Mouse (Mus musculus) fibroblast of lung, adult 2 months (primary cell): ENCODE results near the gene Vac14.

Experiments
- DNase-seq: peaks from one replicate; pipeline ENCODE4 v3.0.0-alpha.2; 2011; ENCODE audit warnings: low read depth

Vac14 gene

DNA sequence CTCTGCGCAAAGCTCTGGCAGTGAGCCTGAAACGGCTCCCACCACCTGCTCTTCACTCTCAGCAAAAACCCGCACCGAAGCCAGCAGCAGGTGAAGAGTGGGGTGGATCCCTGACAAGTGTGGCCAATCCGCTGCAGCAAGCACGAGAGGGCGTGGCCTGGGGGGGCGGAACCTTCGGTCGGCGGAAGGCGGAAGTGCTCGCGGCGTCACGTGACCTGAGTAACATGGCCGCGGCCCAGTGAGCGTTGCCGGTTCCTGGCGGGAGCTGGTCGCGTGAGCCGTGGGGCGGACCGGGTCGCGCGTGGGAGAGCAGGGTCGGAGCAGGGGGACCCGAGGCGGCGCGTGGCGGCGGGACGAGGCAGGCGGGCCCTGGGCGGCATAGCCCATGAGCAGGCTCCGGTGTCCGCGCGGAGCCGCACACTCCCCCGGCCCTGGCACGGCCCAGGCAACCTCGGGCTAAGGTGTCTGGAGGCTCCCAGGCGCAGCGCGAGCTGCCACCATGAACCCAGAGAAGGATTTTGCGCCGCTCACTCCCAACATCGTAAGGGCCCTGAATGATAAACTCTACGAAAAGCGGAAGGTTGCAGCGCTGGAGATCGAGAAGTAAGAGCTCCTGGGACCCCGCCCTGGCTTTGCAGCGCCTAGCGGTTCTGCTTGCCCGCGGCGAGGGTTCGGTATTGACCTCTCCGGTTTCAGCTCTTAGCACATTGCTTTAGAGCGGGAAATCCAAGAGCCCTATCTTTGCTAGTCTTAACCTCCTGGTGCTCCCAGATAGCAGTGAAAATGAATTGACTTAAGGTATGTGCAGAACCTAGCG is at the start of gene Vac14:
Vac14 (plus strand) TSS at position 195 of the 817 bp plus-strand sequence.
- DNase-seq = peak; percentile 72

DNA sequence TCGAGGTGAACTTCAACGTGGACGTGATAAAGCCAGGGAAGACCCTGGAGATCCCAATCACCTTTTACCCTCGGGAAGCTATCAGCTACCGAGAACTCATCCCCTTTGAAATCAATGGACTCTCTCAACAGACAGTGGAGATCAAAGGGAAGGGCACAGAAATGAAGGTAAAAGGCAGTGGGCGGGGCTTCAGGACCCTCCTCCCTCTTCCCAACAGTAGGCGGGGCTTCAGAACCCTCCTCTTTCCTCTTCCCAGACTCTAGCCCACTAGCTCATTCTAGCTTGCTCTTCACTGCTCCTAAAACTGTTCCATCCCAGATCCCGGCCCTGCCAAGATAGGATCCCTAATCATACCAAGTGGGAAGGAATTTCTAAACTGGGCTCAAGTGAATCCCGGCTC is 25.7 kb upstream of the Vac14 start:
- no peak for DNase-seq

DNA sequence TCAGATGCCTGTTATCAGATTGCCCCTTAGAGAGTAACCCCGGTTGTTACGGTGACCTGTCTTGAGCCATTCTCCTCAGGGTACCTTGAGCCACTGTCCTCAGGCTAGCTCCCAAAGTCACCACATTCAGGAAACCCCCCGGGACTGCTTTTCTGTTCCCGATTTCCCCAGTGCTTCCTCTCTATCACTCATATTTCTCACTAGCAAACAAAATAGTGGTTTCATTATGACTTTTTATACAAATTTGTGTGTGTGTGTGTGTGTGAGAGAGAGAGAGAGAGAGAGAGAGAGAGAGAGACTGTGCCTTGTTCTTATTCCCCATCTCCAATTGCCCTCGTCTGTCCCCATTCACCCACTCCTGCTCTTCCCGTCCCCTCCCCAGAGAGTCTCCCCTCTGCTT is 24.2 kb upstream of the Vac14 start:
- DNase-seq = no peak

GRCm38 (mm10) chr8:110604556-110604955 is 13.8 kb upstream of the Vac14 start:
- DNase-seq = no peak

DNA sequence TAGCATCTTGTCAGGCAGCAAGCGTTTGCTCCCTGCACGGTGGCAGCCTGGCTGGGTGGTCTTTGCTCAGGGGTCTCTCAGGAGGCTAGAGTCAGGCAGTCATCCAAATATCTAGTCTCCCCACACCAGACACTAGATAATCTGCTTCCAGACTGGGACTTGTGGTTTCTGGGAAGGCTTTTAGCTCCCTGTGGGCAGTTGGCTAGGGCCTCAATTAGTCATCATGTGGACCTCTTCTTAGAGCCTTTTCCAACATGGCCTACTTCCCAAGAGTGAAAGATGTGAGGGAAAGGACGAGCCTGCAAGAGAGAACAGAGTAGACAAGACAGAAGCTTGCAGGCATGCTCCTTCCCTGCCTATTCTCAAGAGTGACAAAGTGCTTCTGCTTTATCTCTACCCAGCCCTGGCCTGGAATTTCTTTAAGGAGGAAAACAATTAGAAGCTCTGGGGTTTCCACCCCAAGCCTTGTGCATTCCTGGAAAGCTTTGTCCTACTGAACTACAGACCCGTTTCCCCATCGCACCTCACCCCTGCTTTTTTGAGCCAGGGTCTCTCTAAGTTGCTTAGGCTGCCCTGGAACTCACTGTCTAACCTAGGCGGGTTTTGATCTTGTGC is 12.9 kb upstream of the Vac14 start:
- DNase-seq = no peak

DNA sequence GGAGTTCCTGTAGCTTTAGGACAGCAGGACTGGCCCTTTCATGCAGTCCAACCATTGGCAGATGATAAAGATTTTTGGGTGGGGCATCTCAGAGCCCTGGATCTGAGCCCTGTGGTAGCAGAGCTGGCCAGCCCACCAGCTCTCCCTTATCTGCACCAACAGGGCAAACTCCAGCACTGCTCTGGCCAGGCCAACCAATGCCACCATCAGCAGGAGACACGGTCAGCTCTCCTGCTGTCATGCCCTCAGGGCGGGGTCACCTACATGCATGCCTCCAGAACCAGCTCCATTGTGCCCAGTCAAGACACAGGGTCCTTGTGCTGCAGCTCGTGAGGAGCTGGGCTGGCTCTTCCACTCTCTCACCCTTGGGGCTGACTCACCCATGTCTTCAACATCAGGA is 2.7 kb upstream of the Vac14 start:
- DNase-seq = no peak

GRCm38 (mm10) chr8:110617801-110618358 is 505 bp upstream of the Vac14 start:
- no peak for DNase-seq

DNA sequence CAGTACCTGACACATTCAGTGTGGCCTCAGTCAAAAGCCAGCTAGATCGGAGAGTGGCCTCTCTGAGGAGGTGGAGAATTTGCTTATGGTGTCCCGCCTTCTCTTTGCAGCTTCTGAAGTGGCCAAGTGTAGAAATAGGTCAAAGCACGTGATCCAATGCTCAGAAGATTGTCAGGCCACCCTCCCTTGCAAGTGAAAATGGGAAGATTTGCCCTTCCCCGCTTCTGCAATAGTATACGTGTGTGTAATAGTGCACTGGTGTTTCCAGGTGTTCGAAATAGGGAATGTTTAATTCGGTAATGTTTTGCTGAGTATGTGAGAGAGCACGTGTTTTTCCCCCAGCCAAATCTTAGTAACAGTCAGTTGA is 806 bp downstream of the Vac14 start:
- no peak for DNase-seq

- no peak for DNase-seq
These were observed 1.5 kb downstream of the Vac14 start for GRCm38 (mm10) chr8:110619919-110620318.

DNA sequence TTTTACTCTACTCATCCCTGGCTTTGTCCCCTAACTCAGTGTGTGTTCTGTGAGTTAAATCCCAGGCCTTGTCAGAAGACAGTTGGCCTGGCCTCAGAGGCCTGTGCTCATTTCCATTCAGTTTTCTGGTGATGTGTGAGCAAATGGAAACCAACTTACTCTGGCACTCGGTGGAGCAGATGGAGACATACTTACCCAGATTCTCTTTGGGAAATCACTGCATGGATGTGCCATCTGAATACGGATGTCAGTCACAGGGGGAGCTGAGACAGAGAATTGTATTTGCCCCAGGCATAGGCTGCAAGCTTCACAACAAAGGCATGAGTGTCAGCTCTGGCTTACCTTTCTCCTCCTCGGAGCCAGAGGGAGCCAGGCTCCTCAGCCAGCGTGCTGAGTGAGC is 8.0 kb downstream of the Vac14 start:
- no peak for DNase-seq

DNA sequence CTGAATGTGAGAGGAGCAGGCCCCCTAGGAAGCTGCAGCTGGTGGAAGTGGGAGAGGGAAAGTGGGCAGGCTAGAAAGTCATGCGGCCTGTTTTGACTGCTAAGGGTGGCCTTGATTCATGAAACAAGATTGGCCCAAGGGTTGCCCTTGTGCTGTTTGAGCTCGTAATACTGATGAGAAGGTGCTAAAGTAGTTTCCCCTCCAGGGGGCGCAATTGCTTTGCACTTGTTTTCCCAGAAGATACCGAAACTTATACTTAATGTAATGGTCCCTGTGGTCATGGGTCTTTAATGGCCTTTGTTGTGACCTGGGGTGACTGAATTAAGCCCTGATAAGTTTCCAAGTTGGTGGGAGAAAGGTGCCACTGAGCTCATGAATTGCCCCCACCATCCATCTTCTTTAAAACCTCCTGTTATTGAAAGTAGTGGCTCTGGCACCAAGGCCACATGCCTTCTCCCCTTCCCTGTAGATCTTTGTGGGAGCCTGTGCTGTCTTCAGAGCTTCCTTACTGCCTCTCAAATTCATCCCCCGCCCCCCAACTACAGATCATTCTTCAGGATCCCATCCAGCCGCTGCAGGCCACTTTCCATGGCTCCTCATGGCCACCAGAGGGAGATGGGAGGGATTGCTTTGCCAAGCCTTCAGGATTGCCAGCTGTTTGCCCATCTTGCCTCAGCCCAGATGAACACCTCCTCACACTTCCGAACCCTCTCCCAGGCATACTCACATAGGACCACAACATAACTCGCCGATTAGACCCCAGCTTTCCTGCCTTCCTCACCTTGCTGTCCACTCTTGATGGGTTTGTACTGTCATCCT is 11.1 kb downstream of the Vac14 start:
- no peak for DNase-seq

DNA sequence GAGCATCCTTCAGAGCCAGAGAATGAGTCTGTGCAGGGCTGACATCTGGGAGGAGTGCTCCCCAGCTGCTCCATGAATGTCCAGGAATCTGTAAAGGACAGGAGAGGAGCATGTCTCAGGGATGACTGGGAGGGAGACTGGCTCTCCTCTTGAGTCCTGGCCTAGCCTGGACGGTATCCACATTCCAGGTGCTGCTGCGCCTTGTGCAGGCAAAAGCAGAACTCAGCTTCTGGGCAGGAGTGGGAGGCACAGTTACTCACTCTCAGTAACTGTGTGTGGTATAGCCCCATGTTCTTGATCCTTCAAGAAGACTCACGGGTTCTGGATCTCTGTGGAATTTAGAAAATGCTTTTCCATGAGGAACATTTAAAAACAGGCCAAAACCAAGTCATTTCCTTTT is 11.7 kb downstream of the Vac14 start:
- DNase-seq = no peak

GRCm38 (mm10) chr8:110630571-110631071 is 12.2 kb downstream of the Vac14 start:
- peak; percentile 84 for DNase-seq

- no peak for DNase-seq
These were observed 12.8 kb downstream of the Vac14 start for GRCm38 (mm10) chr8:110631201-110631600.

GRCm38 (mm10) chr8:110633814-110634213 is 15.4 kb downstream of the Vac14 start:
- DNase-seq = no peak

GRCm38 (mm10) chr8:110636182-110636581 is 17.8 kb downstream of the Vac14 start:
- no peak for DNase-seq

DNA sequence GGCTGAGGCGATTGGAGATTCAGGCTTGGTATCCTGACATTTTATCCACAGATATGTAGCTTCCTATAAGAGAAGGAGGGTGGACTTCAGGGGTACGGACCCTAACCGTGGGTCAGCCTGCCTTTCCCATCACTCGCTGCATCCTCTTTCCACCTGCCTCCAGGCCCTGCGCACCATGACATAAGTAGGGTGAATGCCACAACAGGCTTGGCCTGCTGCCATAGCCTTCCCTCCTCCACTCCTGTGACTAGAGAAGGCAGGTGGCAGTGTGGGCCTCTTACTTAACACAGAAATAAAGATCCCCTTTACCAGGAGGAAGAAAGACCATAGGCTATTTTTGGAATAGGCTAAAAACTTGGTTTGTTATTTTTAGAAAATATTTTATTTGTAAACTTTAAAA is 23.9 kb downstream of the Vac14 start:
- no peak for DNase-seq

GRCm38 (mm10) chr8:110643177-110643576 is 24.8 kb downstream of the Vac14 start:
- DNase-seq = no peak

DNA sequence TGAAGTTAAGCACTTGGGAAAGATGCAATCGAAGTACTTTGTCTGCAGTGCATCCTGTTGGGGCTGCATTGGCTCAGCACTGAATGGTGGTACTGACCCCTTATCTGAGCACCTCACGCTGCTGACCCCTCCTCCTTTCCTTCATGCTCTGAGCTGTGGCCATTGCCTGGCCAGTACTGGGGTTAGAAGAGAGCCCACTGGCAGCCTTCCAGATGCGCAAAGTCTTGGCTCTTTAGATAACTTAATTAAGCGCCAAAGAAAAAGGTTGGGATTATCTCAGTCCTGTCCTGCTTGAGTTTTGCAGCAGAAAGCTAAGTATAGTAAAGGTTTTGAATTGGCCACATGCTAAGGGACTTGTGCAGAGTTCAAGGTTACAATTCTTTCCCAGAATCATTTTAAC is 26.0 kb downstream of the Vac14 start:
- DNase-seq = no peak

DNA sequence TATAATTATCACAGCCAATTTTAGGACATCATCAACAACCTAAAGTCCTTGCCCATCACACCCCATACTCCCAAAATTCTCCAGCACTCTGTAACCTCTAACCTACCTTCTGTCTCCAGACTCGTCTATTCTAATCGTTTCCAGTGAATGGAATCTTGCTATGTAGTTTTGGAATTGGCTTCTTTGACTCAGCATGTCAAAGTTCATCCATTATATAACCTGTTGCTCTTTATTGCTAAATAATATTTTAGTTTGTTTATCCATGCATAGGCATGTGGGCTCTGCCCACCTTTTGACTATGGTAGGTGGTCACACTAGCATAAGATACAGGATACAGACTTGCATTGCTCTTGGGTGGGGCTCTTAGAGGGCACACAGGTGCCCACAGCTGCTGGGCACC is 26.5 kb downstream of the Vac14 start:
- no peak for DNase-seq

GRCm38 (mm10) chr8:110645340-110645739 is 27.0 kb downstream of the Vac14 start:
- DNase-seq = no peak

- DNase-seq = no peak
These were observed 27.7 kb downstream of the Vac14 start for GRCm38 (mm10) chr8:110646064-110646463.
